Mouse (Mus musculus) CD8-positive naive resting alpha-beta T cell, adult 2 months (primary cell): ENCODE results near the gene Ginm1.
"Not testable (repeated sequence)": the region's sequence is repeated elsewhere in the genome, so short reads cannot be mapped to it uniquely, and the experiment has no call there.

Experiments
- DNase-seq, 2 experiments: peaks; one replicate each; pipeline ENCODE4 v3.0.0; 2022; ENCODE audit warnings: low read depth in 2 of 2, low spot score in 2 of 2

Gene Ginm1

DNA sequence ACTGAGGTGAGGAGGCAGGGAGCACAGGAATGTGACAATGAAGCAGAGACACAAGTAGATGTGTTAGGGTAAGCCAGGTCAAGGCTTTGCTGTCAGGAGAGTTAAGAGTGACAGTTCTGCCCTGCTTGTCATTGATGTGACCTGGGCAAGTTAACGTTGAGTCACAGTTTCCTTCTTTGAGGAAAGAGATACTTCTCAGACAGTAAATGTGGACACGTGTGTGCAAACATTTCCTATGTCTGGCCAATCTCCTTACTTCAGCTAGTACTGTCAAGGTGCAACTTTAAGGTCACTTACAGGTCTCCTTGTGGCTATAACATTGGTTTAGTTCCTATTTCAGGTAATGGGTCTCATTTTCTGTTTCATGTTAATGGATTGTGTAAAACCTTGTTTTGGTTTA, 23.9 kb upstream of the Ginm1 start:
- DNase-seq = no peak

DNA sequence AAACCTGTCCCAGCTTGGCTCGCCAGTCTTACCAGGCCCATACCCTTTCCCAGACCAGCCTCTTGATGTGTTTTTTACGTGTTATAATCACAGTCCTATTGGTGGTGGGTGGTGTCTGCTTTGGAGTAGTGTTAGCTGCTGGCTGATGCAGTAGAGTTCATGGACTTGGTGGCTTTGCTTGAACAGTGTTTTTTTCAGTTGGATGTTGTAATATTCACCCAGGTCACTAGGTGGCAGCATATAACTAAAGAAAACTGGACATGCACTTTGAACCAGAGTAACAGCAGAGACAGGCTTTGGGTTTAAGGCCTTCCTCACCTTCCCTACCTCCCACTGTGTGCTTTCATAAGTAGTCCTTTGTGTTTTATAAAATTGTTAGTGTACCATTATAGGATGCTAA, 17.3 kb upstream of the Ginm1 start:
- peak; percentile 60 to 78 for DNase-seq

DNA sequence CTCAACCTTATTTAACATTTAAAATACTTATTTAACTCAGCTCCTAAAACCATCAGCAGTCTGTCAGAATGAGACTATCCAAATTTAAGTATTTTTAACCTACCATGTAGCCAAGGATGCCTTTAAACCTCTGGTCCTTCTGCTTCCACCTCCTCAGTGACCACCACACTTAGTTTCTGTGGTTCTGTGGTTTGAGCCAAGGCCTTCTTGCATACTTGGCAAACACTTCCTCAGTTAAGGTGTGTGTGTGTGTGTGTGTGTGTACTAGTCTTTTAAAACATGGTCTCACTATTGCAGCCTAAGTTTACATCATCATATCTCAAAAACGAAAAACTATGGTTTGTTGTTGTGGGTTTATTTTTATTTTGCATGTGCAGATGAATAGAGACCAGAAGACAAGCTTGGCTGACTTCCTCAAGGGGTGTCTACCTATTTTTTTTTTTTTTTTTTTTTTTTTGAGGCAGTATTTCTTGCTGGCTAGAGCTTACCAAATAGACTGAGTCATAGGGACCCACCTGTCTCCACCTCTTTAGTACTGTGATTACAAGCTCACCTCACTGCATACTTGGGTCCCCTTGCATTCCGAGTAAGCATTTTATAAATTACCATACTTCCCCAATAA, 10.0 kb upstream of the Ginm1 start:
- DNase-seq = no peak

DNA sequence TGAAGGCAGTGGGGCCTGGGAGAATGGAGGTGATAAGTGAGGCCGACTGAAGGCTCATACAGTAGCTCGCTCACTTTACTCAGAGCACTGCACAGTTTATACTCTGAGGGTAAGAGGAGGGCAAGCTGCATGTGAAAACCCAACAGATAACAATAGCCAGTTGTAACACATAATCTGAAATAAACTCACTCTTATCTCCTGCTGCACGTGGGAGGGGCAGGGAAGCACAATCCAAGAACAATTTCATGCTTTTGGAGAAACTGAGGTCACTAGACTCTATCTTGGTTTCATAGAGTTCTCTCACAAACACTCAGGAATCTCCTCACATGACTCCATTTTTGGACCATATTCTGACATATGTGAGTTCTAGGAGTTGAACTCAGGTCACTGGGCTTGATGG, 8.6 kb upstream of the Ginm1 start:
- DNase-seq = no peak

DNA sequence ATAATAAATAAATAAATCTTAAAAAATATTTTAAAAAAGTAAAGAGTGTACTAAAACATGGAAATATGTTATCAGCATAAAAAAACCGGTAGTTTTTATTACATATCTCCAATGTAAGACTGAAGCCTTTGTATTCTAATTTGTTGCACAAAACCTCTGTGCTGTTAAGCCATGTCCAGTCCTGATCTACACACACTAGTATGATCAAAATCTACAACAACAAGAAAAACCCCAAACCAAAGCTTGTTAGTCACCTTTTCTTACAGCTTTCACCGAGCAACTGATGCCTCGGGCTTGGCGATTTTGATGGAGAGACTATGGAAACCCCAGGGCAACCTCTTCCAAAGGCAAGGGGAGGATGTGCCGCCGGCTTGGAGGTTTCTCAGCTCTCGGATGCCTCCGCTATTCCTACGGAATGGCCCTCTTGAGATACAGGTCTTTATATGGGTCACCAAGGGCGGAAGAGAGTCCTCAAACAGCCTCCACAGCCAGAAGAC, 322 bp downstream of the Ginm1 start:
- no peak for DNase-seq

DNA sequence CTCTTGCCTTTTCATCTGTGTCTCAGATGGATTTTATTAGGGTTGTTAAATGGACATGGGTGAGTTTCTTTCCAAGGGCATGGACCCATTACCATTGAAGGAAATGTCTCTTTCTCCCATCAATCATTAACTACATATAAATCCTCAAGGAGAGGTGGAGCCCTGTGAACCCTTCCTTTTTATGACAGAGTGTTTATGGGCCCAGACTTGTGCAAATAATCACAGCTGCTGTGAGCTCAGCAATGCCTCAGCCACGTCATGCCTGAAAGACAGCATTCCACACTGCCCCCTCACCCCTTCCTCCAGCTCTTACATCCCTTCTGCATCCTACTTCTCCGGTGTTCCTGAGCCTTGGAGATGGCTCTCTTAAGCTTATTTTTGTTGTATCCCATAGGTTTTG, 5.3 kb downstream of the Ginm1 start:
- no peak for DNase-seq

DNA sequence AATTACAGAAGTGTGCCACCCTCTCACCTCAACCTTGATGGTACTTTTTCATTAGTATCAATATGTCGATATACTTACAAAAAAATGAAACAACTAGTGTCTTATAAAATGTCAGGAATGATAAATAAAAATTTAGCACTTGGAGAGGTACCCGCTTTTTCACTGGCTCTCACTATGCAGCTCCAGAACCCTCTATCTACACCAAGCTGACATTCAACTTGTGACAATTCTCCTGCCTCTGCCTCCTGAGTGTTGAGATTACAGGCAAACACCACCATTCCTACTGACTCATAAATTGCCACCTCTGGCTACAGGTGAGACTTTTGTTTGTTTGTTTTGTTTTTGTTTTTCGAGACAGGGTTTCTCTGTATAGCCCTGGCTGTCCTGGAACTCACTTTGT, 11.4 kb downstream of the Ginm1 start:
- DNase-seq = no peak

DNA sequence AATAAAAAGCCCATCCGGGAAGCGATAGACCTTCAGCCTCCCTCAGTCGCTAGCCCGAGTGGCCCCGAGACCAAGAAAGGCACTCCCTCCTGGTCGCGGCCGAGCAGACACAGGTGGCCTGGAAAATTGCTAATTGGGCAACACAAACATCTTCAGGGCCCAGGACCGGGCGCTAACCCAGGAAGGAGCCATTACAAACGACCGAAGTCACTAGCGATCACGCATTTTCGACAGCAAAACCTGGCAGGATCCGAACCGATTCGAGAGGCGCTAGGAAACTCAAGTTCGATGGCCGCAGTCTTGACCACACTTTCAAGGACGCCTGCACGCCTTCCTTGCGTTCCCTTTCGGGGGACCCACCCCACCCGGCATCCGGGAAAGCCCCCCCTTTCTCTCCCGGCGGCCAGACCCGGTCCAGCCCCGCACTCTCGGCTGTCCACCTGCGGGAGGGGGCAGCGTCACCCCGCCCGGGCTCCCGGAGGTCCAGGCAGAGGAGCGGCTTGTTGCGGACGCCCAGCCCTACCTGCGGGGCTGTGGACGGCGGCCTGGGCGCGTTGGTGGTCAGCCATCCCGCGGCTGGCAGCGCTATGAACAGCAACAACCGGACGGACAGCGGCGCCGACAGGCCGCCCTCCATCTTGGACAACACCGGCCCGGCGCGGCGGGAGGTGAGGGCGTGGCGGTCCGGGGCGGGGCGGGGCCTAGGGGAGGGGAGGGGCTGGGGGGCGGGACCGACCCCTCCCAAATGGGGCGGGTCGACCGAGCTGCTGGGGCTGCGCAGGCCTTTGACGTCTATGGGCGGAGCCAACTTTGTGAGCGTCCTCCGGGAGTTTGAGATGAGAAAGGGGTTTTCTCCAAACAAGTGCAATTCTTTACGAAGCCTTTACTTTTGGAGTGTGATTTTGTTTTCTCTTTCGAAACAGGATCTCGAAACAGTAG, 12.1 kb downstream of the Ginm1 start:
- DNase-seq = peak; percentile 77 to 78

DNA sequence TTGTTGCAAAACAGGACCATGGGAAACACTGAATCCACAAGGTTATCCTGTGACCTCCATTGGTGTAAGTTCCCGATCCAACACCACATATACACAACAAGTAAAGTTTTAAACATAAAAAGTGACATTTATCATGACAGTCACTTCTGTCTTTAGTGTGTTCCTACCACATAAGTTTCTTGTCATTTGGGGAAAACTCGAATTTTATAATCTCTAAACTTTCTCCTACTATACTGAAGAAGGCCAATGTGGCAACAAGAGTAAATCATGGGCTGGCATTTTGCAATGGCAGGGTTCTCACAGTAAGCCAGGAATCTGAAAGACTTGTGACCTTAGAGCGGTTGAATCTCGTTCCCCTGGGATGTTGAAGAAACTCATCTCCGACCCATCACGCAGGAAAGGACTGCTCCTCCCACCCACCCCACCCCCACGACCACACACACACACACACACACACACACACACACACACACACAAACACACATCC, 12.8 kb downstream of the Ginm1 start:
- DNase-seq = no peak

DNA sequence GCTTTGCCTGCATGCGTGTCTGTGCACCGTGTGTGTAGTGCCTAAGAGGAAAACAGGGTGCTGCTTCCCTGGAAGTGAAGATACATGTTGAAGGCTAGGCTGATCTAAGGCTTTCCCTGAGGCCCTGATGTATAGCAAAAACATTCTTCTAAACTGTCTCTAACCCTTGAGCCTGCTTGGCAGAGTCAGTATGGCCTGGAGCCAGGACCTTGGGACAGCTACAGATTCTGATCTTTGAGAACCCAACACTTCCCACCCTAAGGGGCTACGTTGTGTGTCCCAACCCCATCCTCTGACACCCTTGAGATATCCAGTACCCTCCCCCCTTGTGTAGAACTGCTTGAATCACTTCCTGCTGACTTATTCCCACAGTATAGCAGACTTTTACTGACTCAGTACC, 14.3 kb downstream of the Ginm1 start:
- DNase-seq = no peak

DNA sequence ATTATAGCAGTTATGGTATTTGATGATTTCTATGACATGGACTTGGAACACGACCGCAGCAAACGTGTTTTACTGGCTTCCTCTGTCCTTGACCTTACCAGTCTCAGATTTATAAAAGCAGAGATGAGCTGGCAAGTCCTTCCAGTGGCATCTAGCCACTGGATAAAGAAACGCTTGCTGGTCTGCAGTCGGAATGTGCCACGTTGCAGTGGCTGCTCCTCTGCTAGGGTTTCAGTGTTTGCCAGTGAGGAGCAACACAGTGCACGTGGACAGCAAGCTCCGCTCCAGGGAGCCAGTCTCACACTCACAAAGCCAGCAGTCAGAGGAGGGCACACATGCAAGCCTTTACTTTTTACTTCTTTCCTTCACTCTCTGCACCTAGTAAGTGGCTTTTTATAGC, 17.2 kb downstream of the Ginm1 start:
- DNase-seq = no peak

DNA sequence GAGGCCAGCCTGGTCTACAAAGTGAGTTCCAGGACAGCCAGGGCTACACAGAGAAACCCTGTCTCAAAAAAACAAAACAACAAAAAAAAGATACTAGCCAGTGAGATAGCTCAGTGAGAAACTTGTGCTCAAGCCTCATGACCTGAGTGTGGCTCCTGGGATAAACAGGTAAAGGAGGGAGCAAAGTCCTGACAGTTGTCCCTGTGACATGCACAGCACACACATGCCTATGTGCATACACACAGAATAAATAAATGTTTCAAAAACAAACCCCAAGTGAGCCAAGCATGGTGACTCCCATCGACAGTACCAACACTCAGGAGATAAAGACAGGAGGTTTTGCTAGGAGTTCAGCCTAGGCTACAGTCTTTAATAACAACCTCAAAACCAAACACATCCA, 19.9 kb downstream of the Ginm1 start:
- no peak for DNase-seq

DNA sequence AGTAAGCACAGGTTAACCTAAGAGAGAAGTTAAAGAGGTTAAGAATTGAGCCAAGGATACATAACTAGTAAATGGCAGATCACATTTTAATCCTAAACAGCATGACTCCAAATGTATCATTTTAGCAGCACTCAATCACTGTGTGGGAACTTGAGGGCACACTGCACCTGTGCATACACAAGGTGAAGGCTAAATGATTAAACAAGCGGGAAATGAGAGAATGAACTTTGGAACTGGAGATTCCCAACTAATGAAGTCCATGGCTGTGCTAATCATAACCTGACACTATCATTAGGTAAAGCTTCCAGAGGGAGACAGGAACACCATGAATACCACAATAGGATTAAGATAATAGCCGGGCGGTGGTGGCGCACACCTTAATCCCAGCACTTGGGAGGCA, 20.3 kb downstream of the Ginm1 start:
- no peak for DNase-seq

DNA sequence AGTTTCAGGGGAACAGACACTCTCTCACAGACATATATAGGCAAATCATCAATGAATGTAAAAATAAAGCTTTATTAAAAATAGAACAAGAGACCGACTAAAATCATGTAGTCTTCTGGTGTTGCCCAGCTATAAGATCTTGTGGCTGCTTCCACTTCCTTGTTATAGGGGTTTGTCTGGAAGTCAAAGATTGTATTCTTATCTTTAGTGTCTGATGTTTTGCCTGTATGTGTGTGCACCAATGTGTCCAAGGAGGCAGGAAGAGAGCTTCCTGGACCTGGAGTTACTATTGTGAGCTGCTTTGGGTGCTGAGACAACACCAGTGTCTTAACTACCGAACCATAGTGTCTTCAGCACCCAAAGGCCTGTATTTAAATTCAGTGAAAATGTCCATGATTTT, 35.1 kb downstream of the Ginm1 start:
- DNase-seq = no peak

DNA sequence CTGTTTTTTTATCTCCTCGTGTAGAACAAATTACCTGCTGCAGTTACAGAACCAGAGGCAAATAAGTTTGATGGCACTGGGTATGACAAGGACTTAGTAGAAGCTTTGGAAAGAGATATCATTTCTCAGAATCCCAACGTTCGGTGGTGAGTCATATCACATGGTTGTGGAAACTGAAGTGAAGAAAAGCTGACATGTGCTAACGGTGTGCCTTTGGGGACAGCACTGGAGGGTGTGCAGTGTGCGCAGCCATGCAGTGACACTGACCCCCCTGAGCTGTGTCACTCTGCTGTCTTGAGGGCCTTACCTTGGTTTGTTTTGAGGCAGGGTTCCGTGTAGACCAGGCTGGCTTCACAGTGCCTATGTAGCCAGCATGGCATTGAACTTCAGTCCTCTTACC, 43.9 kb downstream of the Ginm1 start:
- no peak for DNase-seq

DNA sequence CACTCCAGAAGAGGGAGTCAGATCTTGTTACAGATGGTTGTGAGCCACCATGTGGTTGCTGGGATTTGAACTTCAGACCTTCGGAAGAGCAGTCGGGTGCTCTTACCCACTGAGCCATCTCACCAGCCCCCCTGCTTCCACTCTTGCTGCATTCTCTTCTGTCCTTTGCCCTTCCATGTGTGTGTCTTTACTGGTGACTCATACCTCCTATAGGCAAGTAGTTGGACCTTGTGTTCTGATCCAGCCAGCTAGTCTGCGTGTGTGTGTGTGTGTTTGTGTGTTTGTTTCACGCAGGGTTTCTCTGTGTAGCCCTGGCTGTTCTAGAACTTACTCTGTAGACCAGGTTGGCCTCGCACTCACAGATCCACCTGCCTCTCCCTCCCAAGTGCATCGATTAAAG, 47.1 kb downstream of the Ginm1 start:
- DNase-seq = not testable (repeated sequence)

DNA sequence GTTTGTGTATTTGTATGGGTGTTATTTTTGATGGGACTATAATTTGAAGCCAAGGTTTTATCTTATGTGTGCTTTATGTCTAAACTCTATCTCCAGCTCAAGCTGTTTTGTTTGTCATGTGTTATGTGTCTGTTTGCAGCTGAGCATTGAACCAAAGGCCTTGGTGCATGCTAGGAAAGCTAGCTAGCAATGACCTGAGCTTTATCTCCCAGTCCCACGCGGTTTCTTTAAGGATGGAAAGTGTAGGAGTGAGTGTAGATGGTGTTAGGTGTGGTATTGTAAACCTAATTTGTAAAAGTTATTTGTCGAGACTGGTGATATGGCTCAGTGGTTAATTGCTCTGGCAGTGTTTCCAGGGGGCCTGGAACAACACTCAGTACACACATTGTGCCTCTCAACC, 54.7 kb downstream of the Ginm1 start:
- DNase-seq = no peak

DNA sequence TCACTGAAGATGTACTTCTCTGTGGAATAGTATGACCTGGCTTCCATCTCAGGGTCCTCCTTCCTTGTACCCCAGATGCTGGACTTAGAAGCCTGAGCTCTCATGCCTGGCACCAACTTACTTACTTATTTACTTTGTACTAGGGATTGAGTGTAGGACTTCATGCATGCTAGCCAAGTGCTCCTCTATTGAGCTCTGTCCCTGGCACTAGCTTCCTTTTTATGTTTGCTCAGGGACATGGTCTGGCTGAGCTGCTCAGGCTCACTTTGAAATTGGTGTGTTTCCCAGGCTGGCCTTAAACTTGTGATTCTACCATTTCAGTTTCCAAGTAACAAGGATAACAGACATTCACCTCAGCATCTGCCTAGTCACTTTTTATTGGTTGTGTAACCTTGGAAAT, 55.5 kb downstream of the Ginm1 start:
- DNase-seq = no peak

DNA sequence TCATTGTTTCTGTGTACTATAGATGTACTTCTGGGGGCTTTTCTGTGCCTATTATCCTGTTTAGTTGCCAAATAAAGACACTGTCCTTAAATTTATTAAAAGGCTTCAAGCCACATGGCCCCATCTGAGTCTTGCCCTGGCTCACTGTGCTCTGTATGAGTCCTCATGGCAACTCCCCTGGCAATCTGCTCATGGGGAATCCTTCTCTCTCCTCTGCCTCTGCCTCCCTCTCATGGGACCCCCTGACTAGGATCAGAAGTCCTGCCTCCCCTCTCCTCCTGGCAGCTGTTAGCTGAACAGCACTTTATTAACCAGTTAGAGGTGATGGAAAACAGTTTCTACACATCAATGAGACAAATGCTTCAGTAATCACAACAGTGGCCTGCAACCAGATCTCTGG, 61.0 kb downstream of the Ginm1 start:
- no peak for DNase-seq

DNA sequence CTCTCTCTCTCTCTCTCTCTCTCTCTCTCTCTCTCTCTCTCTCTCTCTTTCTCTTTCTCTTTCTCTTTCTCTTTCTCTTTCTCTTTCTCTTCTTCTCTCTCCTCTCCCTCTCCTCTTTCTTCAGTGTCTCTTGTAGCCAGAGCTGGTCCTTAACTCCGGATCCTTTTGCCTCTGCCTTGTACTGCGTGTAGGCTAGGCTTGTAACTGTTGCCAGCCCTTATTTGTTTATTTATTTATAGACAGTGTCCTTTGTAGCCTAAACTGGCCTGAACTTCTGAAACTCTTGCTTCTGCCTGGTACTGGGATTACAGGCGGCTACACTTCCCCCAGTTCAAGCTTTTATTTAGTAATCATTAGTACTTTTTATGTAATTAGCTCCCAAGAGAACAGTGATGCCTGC, 65.6 kb downstream of the Ginm1 start:
- peak in 1 of 2 experiments; percentile 6 for DNase-seq

DNA sequence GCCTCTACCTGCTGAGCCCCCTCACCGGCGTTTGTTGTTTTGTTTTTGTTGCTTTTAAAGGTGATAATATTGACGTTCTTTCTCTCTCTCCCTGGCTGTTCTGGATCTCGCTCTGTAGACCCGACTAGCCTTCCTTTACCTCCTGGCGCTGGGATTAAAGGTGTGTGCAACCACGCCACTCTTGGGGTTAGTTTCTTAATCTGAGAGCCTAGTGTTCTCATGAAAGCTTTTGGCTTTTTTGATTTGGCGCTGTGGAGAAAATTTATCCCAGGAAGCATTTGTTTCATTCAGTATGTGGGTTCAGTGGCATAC, 66.2 kb downstream of the Ginm1 start:
- no peak for DNase-seq

DNA sequence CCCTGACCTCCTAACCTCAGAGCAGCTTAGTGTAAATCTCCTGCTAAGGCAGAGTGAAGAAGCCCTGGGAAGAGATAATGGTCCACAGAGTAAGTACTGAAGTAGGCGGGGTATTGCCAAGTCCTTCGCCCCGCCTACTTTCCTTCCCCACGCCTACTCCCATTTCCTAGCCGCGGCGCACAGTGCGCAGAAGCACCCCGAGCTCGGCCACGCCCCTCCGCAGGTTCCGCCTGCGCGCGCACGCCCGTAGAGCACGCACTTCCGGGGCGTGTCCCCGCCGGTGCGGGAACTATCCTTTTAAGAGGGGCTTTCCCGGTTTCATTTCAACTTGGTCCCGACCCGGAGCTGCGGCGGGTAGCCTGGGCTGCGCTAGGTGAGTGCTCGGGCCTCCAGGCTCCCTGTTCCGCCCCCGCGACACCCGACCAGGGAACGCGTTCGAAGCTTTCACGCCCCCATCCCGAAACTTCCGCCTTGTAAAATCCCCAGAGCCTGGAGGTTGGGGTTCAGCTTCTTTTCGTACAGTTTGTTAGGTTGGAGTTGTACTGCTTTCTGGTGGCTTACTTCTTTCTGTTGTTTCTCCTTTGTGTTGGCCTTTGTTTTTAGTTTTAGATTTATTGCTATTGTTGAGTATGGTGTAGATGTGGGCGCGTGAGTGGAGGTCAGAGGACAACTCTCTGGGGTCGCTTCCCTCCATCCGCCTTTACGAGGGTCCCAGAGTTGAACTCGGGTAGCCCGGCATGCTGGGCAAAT, 66.7 kb downstream of the Ginm1 start, which contains the start of gene Katna1:
Gene Katna1, plus strand, starts transcription at position 250 of the 750 bp plus-strand sequence.
- DNase-seq = peak; percentile 93 to 94
